Mouse (Mus musculus): Measurements from ENCODE around the gene Atp5b.

The Atp5b gene

GRCm38 (mm10) chr10:128096693-128097586, 13.9 kb downstream of the Atp5b start:
- peak; percentile 81 for DNase-seq (ENCODE audit: low read depth, low spot score)

- no peak for DNase-seq (ENCODE audit: low read depth, low spot score)
Measured at GRCm38 (mm10) chr10:128097587-128097971, 14.5 kb downstream of the Atp5b start.

GRCm38 (mm10) chr10:128110103-128110761, 27.2 kb downstream of the Atp5b start:
- no peak for DNase-seq (ENCODE audit: low read depth, low spot score)

GRCm38 (mm10) chr10:128111227-128111626, 28.2 kb downstream of the Atp5b start:
- DNase-seq (ENCODE audit: low read depth, low spot score) = no peak

- DNase-seq (ENCODE audit: low read depth, low spot score) = no peak
Measured at GRCm38 (mm10) chr10:128123833-128124232, 40.8 kb downstream of the Atp5b start.

- DNase-seq (ENCODE audit: low read depth, low spot score) = no peak
Measured at GRCm38 (mm10) chr10:128124831-128125230, 41.8 kb downstream of the Atp5b start.

- DNase-seq (ENCODE audit: low read depth, low spot score) = no peak
Measured at GRCm38 (mm10) chr10:128125951-128126350, 42.9 kb downstream of the Atp5b start.

GRCm38 (mm10) chr10:128127497-128127896, 44.4 kb downstream of the Atp5b start:
- DNase-seq (ENCODE audit: low read depth, low spot score) = no peak

- no peak for DNase-seq (ENCODE audit: low read depth, low spot score)
Measured at GRCm38 (mm10) chr10:128128143-128128542, 45.1 kb downstream of the Atp5b start.

GRCm38 (mm10) chr10:128131297-128131696, 48.2 kb downstream of the Atp5b start:
- no peak for DNase-seq (ENCODE audit: low read depth, low spot score)

GRCm38 (mm10) chr10:128131812-128132211, 48.7 kb downstream of the Atp5b start:
- no peak for DNase-seq (ENCODE audit: low read depth, low spot score)

GRCm38 (mm10) chr10:128133650-128134332, 50.7 kb downstream of the Atp5b start:
- no peak for DNase-seq (ENCODE audit: low read depth, low spot score)

- DNase-seq (ENCODE audit: low read depth, low spot score) = no peak
Measured at GRCm38 (mm10) chr10:128135374-128135773, 52.3 kb downstream of the Atp5b start.

Data from embryo, embryonic 11.5 days (tissue).